Mouse (Mus musculus) midbrain, postnatal 0 days (tissue): ENCODE results near the gene Gm3336. TPM values are rescaled to one million over a fixed set of nuclear protein-coding genes. Genes with fewer than 3 reads are reported as not detected.

Experiments used
- ATAC-seq: fragments of 200-750 bp; cut with Nextera tagmentation; 2 replicates; pipeline ENCODE4 v1.8.0; 2017; ENCODE audit warnings: moderate number of reproducible peaks, mild to moderate bottlenecking, moderate TSS enrichment, moderate library complexity; ENCODE audit not compliant: low FRiP score
- DNase-seq: peaks from one replicate; pipeline ENCODE4 v3.0.0-alpha.2; 2015; ENCODE audit warnings: low spot score
- H3K27ac ChIP-seq: fragments of 300-500 bp; sonication (generic); 2 replicates; pipeline ENCODE4 v1.5.1; 2014; ENCODE audit warnings: low read depth, mild to moderate bottlenecking, low read length, mixed read lengths
- H3K27me3 ChIP-seq: fragments of 300-500 bp; sonication (generic); 2 replicates; pipeline ENCODE4 v1.6.1; 2014; ENCODE audit warnings: low read length, control low read depth, mixed read lengths; ENCODE audit not compliant: insufficient read depth
- H3K36me3 ChIP-seq: fragments of 300-500 bp; sonication (generic); 2 replicates; pipeline ENCODE4 v1.6.1; 2014; ENCODE audit warnings: low read length, control low read depth, mixed read lengths; ENCODE audit not compliant: insufficient read depth
- H3K4me1 ChIP-seq: fragments of 300-500 bp; sonication (generic); 2 replicates; pipeline ENCODE4 v1.6.1; 2014; ENCODE audit warnings: mild to moderate bottlenecking, control low read depth, antibody characterized with exemption, low read length, mixed read lengths; ENCODE audit not compliant: insufficient read depth
- H3K4me2 ChIP-seq: fragments of 300-500 bp; sonication (generic); 2 replicates; pipeline ENCODE4 v1.6.1; 2014; ENCODE audit warnings: low read depth, mild to moderate bottlenecking, low read length, mixed read lengths; ENCODE audit not compliant: poor library complexity, severe bottlenecking
- H3K4me3 ChIP-seq: fragments of 300-500 bp; sonication (generic); 2 replicates; pipeline ENCODE4 v1.5.1; 2014; ENCODE audit warnings: low read depth, mild to moderate bottlenecking, low read length, moderate library complexity
- H3K9ac ChIP-seq: fragments of 300-500 bp; sonication (generic); replicated peaks from 2 replicates; pipeline ENCODE4 v1.6.1; 2014; ENCODE audit warnings: mild to moderate bottlenecking, low read length, moderate library complexity, mixed read lengths; ENCODE audit not compliant: poor library complexity, severe bottlenecking
- H3K9me3 ChIP-seq: fragments of 300-500 bp; sonication (generic); 2 replicates; pipeline ENCODE4 v1.6.1; 2016; ENCODE audit warnings: low read length, control low read depth
- CTCF ChIP-seq: IDR thresholded peaks from 2 replicates; pipeline ENCODE4 v1.5.1; 2016; ENCODE audit warnings: antibody characterized with exemption, mild to moderate bottlenecking
- WGBS: fragments of 180-500 bp; shearing (Covaris S2); extraction: QIAGEN DNeasy Blood & Tissue Kit; methylation state at CpG from one replicate; pipeline ENCODE4 v1.1.7; 2014; 5-methylcytosine and 5-hydroxymethylcytosine counted together
- polyA plus RNA-seq: library from polyadenylated mRNA; unstranded; fragments of >200 nt; fragmentation: Nextera tagmentation; extraction: Ambion mirVana; gene quantifications from 2 replicates; pipeline ENCODE4 v1.2.1, GENCODE M21; 2015
- total RNA-seq: library from RNA; depleted of rRNA; stranded (reverse); fragments of >200 nt; gene quantifications from 2 replicates; pipeline ENCODE4 v1.2.3, GENCODE M21; 2014; rRNA removed

Gene Gm3336
- total RNA-seq (not detected in 2 replicates), polyA plus RNA-seq (not detected in 2 replicates)

DNA sequence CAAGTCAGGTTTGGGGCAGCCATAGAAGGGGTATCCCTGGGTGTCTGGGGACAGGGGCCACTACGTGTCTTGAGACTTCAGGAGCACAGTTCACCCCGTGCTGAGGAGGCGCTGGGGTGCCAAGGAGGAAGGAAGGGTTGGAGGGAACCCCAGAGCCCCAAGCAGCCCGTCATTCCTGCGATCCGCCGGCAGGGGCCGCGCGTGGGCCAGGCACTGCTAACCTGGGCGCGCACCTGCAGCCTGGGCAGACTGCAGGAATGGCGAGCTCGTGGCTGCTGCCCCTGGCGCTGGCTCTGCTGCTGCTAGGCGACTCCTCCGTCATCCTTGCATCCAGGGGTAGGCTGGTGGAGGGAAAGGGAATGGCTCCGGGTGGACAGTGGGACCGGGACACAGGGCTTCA, at the start of gene Gm3336:
Gm3336 (plus strand) TSS at position 247 of the 400 bp plus-strand sequence.
- Histone ChIP-seq H3K4me2 (no peak within 1 kb of the TSS), H3K36me3 (no peaks in the 10 kb centered on the region), H3K4me1 (no peaks in the 10 kb centered on the region), H3K4me3 (no peak within 1 kb of the TSS), H3K27me3 (no peaks in the 10 kb centered on the region), H3K9me3 (no peaks in the 10 kb centered on the region), H3K27ac (no peak within 1 kb of the TSS), H3K9ac (no peak within 1 kb of the TSS)
- under 1% methylated on average over 19 of the region's 19 CpGs for WGBS
- peak; percentile 81 for TF ChIP-seq CTCF
- DNase-seq (peak; percentile 41), ATAC-seq (peak; percentile 22; the same call in 1 of the 2 replicates)

DNA sequence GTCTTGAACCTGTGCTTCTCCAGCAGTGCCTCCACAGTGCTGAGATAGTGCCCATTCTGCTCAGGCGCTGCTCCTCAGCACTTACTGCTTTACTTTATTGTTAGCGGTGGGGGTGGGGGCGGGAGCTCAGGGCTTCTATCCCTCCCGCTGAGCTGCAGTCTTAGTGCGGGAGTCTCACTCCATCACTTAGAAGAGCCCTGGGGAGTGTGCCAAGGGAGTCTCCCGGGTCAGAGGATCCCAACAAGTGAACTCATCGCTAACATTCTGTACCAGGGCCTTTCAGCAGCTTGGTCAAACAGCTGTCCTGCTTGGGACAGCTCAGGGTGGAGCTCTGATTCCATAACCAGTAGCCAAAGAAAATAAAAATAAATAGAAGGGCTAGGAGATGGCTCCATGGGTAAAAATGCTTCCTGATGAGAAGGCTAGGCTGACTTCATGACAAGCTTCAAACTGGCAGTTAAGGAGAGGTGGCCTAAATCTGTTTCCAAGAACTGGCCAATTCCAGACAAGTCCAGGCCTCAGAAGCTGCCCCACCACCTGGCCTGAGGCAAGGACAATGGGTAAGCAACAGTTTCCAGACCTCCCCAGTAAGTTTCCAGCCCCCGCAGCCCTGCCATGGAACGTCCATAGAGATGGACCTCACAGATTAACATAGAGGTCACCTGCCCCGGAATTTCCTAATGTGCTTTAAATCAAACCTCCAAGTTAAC, 46.6 kb upstream of the Gm3336 start:
- no peak overlapping the region for H3K9ac ChIP-seq
- H3K4me3 ChIP-seq, result no peak overlapping the region
- no peaks in the 10 kb centered on the region for H3K36me3 ChIP-seq
- ATAC-seq, result no peak
- H3K27ac ChIP-seq, result peak overlapping the region; percentile 96; the same call in 1 of the 2 replicates
- H3K27me3 ChIP-seq, result no peaks in the 10 kb centered on the region
- no peaks in the 10 kb centered on the region for H3K9me3 ChIP-seq
- 55% methylated on average over 10 of the region's 10 CpGs for WGBS
- no peak for TF ChIP-seq CTCF
- H3K4me2 ChIP-seq, result no peak overlapping the region
- DNase-seq, result no peak
- H3K4me1 ChIP-seq, result peaks cover 8% of the 10 kb centered on the region; the same call in 1 of the 2 replicates

DNA sequence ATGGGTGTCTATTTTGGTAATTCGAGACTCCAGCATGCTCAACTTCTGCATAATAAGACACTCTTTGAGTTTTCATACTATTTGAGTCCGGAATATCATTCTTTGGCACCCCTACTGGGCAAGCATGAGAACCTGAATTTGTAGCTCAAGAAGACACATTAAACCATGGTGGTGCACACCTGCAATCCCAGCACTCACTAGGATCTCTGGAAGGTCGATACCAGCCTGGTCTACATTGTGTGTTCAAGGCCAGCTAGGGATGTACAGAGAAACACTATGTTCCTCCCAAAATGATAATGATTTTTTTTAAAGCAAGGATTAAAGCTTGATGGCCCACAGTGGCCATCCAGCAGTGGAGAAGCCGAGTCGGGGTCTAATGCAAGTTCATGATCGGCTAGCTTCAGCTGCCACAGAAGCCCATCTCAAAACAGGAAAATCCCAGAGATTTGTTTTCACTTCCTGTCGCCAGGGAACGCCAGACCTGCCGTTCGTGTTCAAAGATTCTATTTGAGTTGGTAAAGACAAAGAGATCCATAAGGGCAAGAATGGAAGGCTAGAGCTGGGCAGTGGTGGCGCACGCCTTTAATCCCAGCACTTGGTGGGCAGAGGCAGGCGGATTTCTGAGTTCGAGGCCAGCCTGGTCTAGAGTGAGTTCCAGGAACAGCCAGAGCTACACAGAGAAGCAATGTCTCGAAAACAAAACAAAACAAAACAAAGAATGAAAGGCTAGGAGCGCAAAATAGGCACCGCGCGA, 45.8 kb upstream of the Gm3336 start:
- no peak for DNase-seq
- ATAC-seq, result no peak; the same call in 1 of the 2 replicates
- Histone ChIP-seq H3K36me3 (peaks cover under 1% of the 10 kb centered on the region; the same call in 1 of the 2 replicates), H3K4me3 (peak overlapping the region; percentile 52), H3K27ac (peak overlapping the region; percentile 96), H3K9me3 (no peaks in the 10 kb centered on the region), H3K27me3 (no peaks in the 10 kb centered on the region), H3K4me1 (peaks cover 8% of the 10 kb centered on the region; the same call in 1 of the 2 replicates), H3K9ac (peak overlapping the region; percentile 51; the same call in 1 of the 2 replicates), H3K4me2 (peak overlapping the region; percentile 47)
- peak; percentile 51 for TF ChIP-seq CTCF
- 39% methylated on average over 19 of the region's 19 CpGs for WGBS

DNA sequence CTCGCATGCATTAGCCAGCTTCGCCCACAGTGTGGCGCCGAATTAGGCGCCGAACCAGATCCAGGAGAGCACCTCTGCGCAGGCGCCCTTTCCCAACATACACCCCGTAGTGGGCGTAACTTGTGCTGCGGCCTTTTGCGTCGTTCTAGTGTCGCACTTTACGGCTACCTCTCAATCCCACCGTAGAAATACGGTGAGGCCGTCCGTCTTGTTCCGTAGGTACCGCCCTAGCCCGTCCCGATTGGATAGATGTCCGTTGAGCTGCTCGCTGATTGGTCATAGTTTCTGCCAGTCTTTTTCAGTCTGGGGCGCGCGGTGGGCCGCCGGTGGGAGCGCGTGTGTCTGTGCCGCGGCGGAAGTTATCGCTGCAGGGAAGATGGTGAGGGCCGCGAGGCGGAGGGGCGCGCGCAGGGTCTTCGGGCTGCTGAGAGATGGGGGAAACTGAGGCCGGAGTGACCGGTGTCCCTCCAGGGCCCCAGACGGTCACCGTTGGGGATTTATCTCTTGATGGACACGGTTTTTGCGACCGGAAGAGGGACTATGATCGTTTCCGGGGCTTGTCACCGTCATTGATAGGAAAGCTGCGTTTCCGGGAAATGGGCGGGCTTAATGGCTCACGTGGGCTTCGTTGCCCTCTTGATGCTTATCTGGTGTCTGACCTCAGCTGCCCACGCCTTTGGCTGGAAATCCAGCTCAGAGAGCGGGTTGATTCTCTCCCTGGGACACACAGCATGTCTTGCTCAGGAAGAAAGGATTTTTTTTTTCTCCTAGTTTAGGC, 45.1 kb upstream of the Gm3336 start, which contains the start of gene Lsm4:
Lsm4 (plus strand) TSS at position 170 of the 778 bp plus-strand sequence.
- Histone ChIP-seq H3K27ac (peak within 1 kb of the TSS; percentile 96), H3K9me3 (no peaks in the 10 kb centered on the region), H3K36me3 (peaks cover 8% of the 10 kb centered on the region; the same call in 1 of the 2 replicates), H3K4me1 (peaks cover 8% of the 10 kb centered on the region; the same call in 1 of the 2 replicates), H3K4me3 (peak within 1 kb of the TSS; percentile 52), H3K9ac (peak within 1 kb of the TSS; percentile 62), H3K4me2 (peak within 1 kb of the TSS; percentile 63), H3K27me3 (no peaks in the 10 kb centered on the region)
- DNase-seq (peak; percentile 100), ATAC-seq (peak; percentile 98)
- WGBS, result under 1% methylated on average over 56 of the region's 60 CpGs
- peak; percentile 83 for TF ChIP-seq CTCF

DNA sequence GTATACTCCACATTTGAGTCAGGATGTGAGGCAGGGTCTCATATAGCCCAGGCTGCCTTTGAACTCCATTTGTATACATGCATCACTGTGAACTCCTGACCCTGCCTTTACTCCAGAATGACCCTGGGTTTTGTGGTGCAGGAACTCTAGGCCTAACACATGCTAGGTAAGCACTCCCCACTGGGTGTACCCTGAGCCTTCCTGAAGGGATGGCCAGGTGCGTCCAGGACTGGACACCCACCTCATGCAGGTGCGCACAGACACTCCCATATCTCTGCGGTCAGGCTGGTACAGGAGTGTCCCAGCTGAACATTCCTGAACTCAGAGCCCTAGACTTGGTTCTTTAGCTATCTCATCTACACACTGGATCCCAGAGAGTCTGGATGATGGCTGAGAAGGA, 44.2 kb upstream of the Gm3336 start:
- WGBS, result 86% methylated on average over 3 of the region's 3 CpGs
- peak overlapping the region; percentile 52 for H3K4me3 ChIP-seq
- H3K9ac ChIP-seq, result peak overlapping the region; percentile 62
- peak overlapping the region; percentile 63 for H3K4me2 ChIP-seq
- peaks cover 8% of the 10 kb centered on the region; the same call in 1 of the 2 replicates for H3K4me1 ChIP-seq
- ATAC-seq (no peak), DNase-seq (no peak)
- no peaks in the 10 kb centered on the region for H3K27me3 ChIP-seq
- no peak for TF ChIP-seq CTCF
- H3K27ac ChIP-seq, result peak overlapping the region; percentile 96
- peaks cover 16% of the 10 kb centered on the region; the same call in 1 of the 2 replicates for H3K36me3 ChIP-seq
- H3K9me3 ChIP-seq, result no peaks in the 10 kb centered on the region
